Mouse (Mus musculus): ENCODE results near the gene Tmprss2.
"Not testable (repeated sequence)": the region's sequence is repeated elsewhere in the genome, so short reads cannot be mapped to it uniquely, and the experiment has no call there.

Gene Tmprss2

DNA sequence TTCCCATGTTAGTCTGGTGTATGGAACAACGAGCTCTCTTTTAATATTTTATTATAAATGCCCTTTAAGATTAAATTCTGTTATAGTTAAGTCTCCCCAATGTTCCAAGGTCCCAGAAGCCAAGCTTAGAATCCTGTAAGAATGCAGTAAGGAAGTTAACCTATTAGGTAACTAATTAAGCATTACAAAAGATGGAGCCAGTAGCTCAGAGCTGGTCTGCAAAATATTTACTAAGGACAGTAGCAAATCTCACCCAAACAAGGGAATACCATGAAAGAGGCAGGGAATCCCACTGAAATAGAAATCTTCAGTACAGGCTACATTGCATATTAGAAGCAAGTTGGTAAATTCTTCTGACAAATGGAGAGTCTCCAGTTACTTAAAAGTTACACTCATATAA lies 28.1 kb downstream of the Tmprss2 start:
- not testable (repeated sequence) for DNase-seq (ENCODE audit: low read depth)

DNA sequence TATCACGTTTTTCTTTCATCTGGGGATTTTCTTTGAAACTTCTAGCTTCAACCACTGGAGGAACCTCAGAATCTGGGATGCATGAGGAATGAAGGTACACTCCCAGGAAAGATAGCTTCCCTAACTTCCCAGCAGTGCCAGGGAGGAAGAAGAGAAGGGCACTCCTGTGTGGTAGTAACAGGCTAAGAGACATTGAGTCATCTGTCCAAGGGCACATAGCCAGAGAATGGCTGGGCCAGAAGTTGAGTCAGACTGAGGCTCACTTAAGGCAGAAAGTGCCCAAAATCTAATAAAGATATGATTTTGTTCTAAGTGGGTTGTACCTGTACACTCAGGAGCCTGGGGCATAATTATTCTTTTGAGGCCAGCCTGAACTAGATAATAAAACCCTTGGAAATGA lies 41.6 kb downstream of the Tmprss2 start:
- DNase-seq (ENCODE audit: low read depth) = no peak

DNA sequence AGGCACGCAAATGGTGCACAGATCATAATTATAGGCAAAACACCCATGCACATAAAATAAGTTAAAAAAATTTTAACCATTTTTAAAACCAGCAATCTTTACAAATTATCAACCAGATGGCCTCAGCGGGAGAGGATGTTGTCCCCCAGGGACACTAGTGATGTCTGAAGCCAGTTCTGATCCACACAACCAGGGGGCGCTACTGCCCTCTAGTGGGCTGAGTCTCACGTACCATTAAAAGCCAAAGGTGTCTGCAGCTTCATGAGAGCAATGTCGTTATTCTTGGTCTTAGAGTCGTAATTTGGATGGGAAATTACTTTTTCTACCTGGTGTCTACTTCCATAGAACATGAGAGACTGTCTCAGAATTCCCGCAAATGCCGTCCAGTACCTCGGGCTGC lies 42.3 kb downstream of the Tmprss2 start:
- DNase-seq (ENCODE audit: low read depth) = peak; percentile 3

DNA sequence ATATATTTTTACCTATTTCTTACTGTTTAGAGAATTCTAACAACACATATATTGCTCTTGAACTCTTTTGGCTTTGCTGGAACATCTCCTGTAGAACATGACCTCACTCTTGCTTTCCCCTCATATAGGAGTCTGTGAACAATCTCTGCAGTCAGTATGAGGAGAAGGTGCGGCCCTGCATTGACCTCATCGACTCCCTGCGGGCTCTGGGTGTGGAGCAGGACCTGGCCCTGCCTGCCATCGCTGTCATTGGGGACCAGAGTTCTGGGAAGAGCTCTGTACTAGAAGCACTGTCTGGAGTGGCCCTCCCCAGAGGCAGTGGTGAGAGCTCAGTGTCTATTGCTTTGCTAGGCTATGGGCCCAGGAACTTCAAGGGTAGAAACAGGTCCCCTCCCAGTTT lies 66.7 kb downstream of the Tmprss2 start:
- no peak for DNase-seq (ENCODE audit: low read depth)

DNA sequence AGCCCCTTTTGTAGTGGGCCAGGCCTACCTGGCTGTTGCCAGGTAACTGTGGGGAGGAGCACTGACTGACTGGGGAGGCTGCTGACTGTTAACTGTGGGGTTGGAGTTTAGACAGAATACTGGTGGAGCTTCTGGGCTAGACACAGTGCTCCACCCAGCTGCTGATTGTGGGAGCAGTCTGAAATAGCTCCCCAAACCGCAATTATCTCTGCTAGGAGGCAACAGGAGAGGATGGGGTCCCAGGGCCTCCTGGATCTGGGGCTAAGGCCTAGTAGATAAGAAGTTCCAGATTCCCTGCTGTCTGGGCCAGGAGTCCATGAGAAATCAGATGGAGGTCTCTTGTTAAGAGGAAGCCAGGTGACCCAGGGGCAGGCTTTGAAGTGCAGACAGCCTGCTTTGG lies 74.1 kb downstream of the Tmprss2 start:
- no peak for DNase-seq (ENCODE audit: low read depth)

DNA sequence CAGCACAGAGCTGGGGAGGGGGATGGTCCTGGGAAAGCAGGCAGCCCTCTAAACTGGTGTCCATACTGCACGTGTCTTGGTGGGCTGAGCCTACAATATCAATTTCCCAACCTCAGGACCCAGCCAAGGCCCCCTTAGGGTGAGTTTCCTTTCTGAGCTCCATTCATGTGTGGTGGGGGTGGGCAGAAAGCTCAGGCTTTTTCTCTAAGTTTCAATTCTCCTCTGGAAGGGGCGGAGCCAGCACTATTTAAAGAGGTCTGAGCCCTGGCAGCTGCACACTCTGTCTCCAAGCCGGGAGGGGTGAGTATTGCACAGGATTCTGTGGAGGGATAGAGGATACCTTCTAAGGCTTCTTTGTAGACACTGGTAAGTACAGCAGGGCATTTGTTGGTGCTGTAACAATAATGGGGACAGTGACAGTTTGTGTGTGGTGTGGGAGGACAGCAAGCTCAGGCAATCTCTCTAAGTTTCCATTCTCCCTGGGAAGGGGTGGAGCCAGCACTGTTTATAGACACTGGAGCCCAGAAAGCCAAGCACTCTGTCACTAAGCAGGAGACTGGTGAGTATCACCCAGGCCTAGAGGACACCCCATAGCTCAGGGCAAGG lies 75.1 kb downstream of the Tmprss2 start:
- DNase-seq (ENCODE audit: low read depth) = no peak

DNA sequence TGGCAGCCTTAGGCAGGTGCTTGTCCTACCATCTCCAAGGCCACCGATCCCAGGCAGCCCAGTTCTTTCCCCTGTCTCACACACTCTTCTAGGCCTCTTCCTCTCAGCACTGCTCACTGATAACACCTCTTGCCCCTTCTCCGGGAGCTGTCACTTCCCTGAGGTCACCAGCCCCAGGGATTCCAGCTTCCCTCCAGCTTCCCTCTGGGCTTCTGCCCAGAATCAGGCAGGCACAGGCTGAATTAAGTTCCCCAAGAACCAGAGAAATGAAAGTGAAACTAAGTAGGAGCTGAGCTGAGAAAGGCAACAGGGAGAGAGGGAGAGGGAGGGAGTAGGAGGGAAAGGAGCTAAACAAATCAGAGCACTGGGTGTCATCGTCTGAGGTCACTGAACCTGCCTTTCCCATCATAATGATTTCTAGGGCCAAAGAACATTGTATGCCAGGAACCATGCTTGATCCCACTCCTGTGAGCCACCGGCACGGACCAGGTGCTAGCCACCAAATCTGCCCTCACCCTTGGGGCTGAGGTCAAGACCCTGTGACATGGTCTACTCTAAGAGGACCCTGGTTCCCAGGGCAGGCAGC lies 76.0 kb downstream of the Tmprss2 start:
- DNase-seq (ENCODE audit: low read depth) = no peak

DNA sequence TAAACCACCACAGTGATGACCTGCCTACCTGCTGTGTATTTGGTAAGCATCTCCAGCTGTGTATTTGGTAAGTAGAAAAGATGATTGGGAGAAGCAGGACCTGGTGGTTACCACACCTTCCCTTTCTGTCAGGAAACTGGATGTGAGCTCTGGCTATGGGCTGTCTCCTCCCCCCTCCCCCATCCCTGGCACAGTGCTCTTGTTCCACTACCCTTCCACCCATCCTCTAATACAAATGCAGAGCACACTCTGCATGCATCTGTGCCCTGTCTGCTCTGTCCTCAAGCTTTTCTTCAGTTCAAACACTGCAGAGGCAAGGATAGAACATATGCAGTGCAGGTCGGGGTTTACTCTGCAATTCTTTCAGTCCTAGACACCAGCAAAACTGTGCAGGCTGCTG lies 76.5 kb downstream of the Tmprss2 start:
- no peak for DNase-seq (ENCODE audit: low read depth)

DNA sequence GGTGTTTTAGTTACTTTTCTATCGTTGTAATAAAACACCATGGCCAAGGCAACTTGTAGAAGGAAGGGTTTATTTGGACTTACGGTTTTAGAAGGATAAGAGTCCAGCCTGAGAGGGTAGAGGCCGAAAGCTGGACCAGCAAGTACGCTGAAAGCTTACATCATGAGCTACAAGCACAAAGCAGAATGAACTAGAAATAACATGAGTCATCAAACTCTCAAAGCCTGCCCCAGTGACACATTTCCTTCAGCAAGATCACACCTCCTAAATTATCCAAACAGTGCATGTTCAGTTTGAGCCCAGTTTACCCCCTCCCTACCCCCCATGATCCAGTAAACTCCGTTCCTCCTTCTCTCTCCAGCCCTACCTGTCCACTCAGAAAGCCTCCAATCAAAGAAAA lies 77.2 kb downstream of the Tmprss2 start:
- DNase-seq (ENCODE audit: low read depth) = no peak

DNA sequence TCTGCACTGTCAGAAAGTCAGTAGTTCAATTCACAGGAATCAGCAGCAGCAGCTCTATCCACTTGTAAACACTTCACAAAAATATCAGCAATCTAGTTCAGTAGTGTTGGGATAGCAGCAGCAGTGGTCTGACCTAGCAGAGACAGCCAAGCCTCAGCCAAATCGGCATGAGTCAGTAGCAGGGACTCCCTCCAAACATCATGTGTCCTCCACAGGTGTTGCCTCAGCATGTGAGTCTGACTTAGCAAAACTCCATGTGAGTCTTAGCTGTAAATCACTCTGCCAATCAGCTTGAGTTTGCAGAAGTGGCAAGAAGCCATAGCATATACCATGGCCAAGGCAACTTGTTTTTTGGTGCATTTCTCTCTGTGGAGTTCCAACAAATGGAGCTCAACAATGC lies 77.9 kb downstream of the Tmprss2 start:
- DNase-seq (ENCODE audit: low read depth) = no peak

DNA sequence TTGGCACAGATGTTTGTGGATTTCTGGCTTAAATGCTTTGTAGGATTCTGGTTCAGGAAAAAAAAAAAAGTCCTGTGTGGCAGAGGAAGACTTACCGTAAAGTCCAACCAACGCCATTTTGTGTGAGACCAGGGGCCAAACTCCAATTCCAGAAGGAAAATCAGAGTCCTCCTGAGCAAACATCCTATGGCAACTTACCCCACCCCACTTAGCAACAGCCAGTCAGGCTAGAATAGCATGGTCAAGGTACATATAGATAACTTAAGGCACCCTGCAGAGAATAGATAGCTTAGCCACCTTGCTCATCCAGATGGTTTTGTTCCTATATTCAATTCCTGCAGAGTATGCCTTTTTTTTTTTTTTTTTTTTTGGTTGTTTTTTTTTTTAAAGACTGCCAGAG lies 81.8 kb downstream of the Tmprss2 start:
- no peak for DNase-seq (ENCODE audit: low read depth)

DNA sequence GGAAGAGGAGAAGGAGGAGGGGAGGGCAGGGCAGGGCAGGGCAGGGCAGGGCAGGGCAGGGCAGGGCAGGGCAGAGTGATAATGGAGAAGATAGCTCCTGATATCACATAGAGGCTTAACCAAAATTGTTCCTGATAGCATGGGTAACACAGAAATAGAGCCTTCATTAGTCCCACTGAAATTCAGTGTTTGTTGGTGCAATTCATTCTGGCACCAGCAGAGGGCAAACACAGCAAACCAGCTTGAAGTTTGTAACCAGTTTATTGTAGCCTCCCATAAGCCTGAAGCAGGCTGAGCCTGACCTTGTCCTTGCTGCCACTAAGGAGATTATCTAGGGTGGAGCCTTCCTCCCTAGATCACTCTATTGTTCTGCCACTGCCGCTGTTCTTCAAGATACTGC lies 88.0 kb downstream of the Tmprss2 start:
- peak; percentile 57 for DNase-seq (ENCODE audit: low read depth)

DNA sequence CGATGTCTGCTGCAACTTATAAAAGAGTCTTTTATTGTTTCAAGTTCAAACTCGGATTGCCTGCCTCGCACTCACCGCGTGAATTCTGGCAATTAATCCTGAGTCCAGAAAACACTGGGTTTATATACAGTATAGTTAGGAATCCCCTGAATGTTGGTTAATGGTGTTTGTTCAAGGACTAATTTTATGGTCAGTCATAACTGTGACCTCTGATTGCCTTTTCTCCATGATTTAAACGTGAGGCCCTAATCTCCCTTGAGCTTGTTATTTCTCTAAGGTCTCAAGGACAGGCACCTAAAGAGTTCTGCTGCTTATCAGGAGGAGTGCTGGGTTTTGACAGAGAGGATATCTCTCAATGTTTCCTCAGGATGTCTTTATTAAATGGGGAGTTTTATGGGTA lies 89.0 kb downstream of the Tmprss2 start:
- DNase-seq (ENCODE audit: low read depth) = no peak

DNA sequence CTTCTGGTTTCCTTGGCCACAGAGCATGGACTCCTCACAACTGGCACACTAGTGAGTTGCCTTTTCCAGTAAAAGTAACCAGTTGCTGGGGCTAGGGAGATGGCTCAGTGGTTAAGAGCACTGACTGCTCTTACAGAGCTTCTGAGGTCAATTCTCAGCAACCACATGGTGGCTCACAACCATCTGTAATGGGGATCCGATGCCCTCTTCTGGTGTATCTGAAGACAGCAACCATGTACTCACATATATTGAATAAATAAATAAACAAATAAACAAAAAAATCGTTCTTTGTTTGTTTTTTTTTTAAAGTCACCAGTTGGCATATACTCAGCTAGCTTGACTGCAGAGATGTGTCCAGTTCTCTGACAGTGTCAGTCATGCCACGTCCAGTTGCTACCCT lies 94.7 kb downstream of the Tmprss2 start:
- no peak for DNase-seq (ENCODE audit: low read depth)
